Mouse (Mus musculus) MEL (cell line): ENCODE measurements around the gene Hsd17b12. TPM values are rescaled to one million over a fixed set of nuclear protein-coding genes. Genes with fewer than 3 reads are reported as not detected.
A peak's percentile ranks its signal among the peaks of the same experiment; 100 is the strongest.

Source experiments
- DNase-seq: peaks from one replicate; pipeline ENCODE4 v3.0.0; 2011; ENCODE audit warnings: low read depth, low spot score
- H3K27ac ChIP-seq: 2 replicates; pipeline ENCODE4 v1.5.1; 2012; ENCODE audit warnings: low read depth, mild to moderate bottlenecking, control low read depth, low read length, moderate library complexity; ENCODE audit not compliant: control insufficient read depth
- H3K27me3 ChIP-seq, 2 experiments: fragments of 150-350 bp in 1 of 2; sonication (generic) in 1 of 2; 2 replicates each; pipeline ENCODE4 v1.6.1; 2012; ENCODE audit warnings: low read length in 2 of 2, mild to moderate bottlenecking in 2 of 2, improper control_type of control experiment in 1 of 2, moderate library complexity in 1 of 2; ENCODE audit not compliant: insufficient read depth in 2 of 2, control insufficient read depth in 1 of 2
- H3K36me3 ChIP-seq, 2 experiments: 2 replicates each; pipeline ENCODE4 v1.6.1; 2012 to 2014; ENCODE audit warnings: low read length in 2 of 2, improper control_type of control experiment in 1 of 2, inconsistent platforms in 1 of 2, mild to moderate bottlenecking in 1 of 2; ENCODE audit not compliant: insufficient read depth in 2 of 2, control insufficient read depth in 1 of 2
- H3K4me1 ChIP-seq, 2 experiments: fragments of 150-350 bp in 1 of 2; sonication (generic) in 1 of 2; 2 replicates each; pipeline ENCODE4 v1.6.1; 2012; ENCODE audit warnings: low read length in 2 of 2, improper control_type of control experiment in 1 of 2, mild to moderate bottlenecking in 1 of 2; ENCODE audit not compliant: insufficient read depth in 2 of 2, control insufficient read depth in 1 of 2
- H3K4me3 ChIP-seq, 2 experiments: fragments of 150-350 bp in 1 of 2; sonication (generic) in 1 of 2; 2 replicates each; pipeline ENCODE4 v1.5.1; 2012; ENCODE audit warnings: low read depth in 2 of 2, low read length in 2 of 2, mild to moderate bottlenecking in 2 of 2, moderate library complexity in 2 of 2, control low read depth in 1 of 2, improper control_type of control experiment in 1 of 2; ENCODE audit not compliant: control insufficient read depth in 1 of 2, insufficient read depth in 1 of 2
- H3K79me2 ChIP-seq: 2 replicates; pipeline ENCODE4 v1.6.1; 2012; ENCODE audit warnings: mild to moderate bottlenecking, low read length, moderate library complexity; ENCODE audit not compliant: control insufficient read depth, poor library complexity, insufficient read depth
- H3K9ac ChIP-seq: 2 replicates; pipeline ENCODE4 v1.6.1; 2012; ENCODE audit warnings: low read depth, mild to moderate bottlenecking, control low read depth, low read length, moderate library complexity; ENCODE audit not compliant: control insufficient read depth, poor library complexity, severe bottlenecking
- H3K9me3 ChIP-seq: fragments of 150-350 bp; sonication (generic); replicated peaks from 2 replicates; pipeline ENCODE4 v1.6.1; 2012; ENCODE audit warnings: mild to moderate bottlenecking, low read length, improper control_type of control experiment, moderate library complexity; ENCODE audit not compliant: insufficient read depth
- CHD1 ChIP-seq: IDR thresholded peaks from 2 replicates; pipeline ENCODE4 v1.6.1; 2012; ENCODE audit warnings: low read depth, mild to moderate bottlenecking, inconsistent platforms, low read length, improper control_type of control experiment
- ETS1 ChIP-seq: IDR thresholded peaks from 2 replicates; pipeline ENCODE4 v1.6.1; 2012; ENCODE audit warnings: low read depth, mild to moderate bottlenecking, inconsistent platforms, low read length, improper control_type of control experiment, moderate library complexity
- GABPA ChIP-seq: IDR thresholded peaks from 2 replicates; pipeline ENCODE4 v1.6.1; 2012; ENCODE audit warnings: low read depth, mild to moderate bottlenecking, inconsistent platforms, low read length, improper control_type of control experiment, moderate library complexity
- GATA1 ChIP-seq: IDR thresholded peaks from 2 replicates; pipeline ENCODE4 v1.6.1; 2011; ENCODE audit warnings: low read depth, low read length, improper control_type of control experiment
- MAZ ChIP-seq: IDR thresholded peaks from 2 replicates; pipeline ENCODE4 v1.6.1; 2012; ENCODE audit warnings: low read depth, mild to moderate bottlenecking, inconsistent platforms, low read length, improper control_type of control experiment
- MEF2A ChIP-seq: IDR thresholded peaks from 2 replicates; pipeline ENCODE4 v1.6.1; 2014; ENCODE audit warnings: low read depth, mild to moderate bottlenecking, inconsistent platforms, low read length, improper control_type of control experiment; ENCODE audit not compliant: poor library complexity, insufficient replicate concordance, severe bottlenecking; ENCODE audit errors: extremely low read depth
- MYB ChIP-seq: IDR thresholded peaks from 2 replicates; pipeline ENCODE4 v1.6.1; 2011; ENCODE audit warnings: mild to moderate bottlenecking, low read depth, low read length, improper control_type of control experiment
- MYC ChIP-seq: IDR thresholded peaks from 2 replicates; pipeline ENCODE4 v1.6.1; 2011; ENCODE audit warnings: low read depth, mild to moderate bottlenecking, low read length, improper control_type of control experiment, moderate library complexity
- NRF1 ChIP-seq: IDR thresholded peaks from 2 replicates; pipeline ENCODE4 v1.6.1; 2014; ENCODE audit warnings: low read depth, mild to moderate bottlenecking, inconsistent platforms, low read length, improper control_type of control experiment, moderate library complexity; ENCODE audit not compliant: poor library complexity, insufficient read depth, severe bottlenecking
- POLR2A ChIP-seq, 2 experiments: IDR thresholded peaks; 2 replicates each; pipeline ENCODE4 v1.6.1; 2011 to 2012; ENCODE audit warnings: low read length in 2 of 2, mild to moderate bottlenecking in 2 of 2, control low read depth in 1 of 2, improper control_type of control experiment in 1 of 2, low read depth in 1 of 2, moderate library complexity in 1 of 2; ENCODE audit not compliant: control insufficient read depth in 1 of 2, insufficient read depth in 1 of 2, poor library complexity in 1 of 2
- POLR2AphosphoS2 ChIP-seq: IDR thresholded peaks from 2 replicates; pipeline ENCODE4 v1.6.1; 2011; ENCODE audit warnings: low read length, improper control_type of control experiment
- RCOR1 ChIP-seq: IDR thresholded peaks from 2 replicates; pipeline ENCODE4 v1.6.1; 2012; ENCODE audit warnings: low read depth, mild to moderate bottlenecking, inconsistent platforms, low read length, improper control_type of control experiment
- ZKSCAN1 ChIP-seq: IDR thresholded peaks from 2 replicates; pipeline ENCODE4 v1.6.1; 2012; ENCODE audit warnings: low read depth, mild to moderate bottlenecking, inconsistent platforms, low read length, improper control_type of control experiment, moderate library complexity
- polyA plus RNA-seq, 2 experiments: library from polyadenylated mRNA; stranded (reverse) in 1 of 2; unstranded in 1 of 2; fragments of >175 nt in 1 of 2; fragments of >200 nt in 1 of 2; gene quantifications; 2 replicates each; pipeline versions ENCODE4 v1.2.1 to v1.2.4; 2012; ENCODE audit warnings: low replicate concordance in 2 of 2, low read depth in 1 of 2; ENCODE audit not compliant: insufficient read length in 2 of 2, insufficient read depth in 1 of 2, missing spikeins in 1 of 2
- total RNA-seq: library from RNA; depleted of rRNA; stranded (reverse); fragments of 300-350 nt; gene quantifications from 2 replicates; pipeline ENCODE4 v1.2.3, GENCODE M21; 2012

Gene Hsd17b12
- total and polyA plus RNA-seq, 3 experiments, result 83.5 to 148 (median 94.6) TPM

DNA sequence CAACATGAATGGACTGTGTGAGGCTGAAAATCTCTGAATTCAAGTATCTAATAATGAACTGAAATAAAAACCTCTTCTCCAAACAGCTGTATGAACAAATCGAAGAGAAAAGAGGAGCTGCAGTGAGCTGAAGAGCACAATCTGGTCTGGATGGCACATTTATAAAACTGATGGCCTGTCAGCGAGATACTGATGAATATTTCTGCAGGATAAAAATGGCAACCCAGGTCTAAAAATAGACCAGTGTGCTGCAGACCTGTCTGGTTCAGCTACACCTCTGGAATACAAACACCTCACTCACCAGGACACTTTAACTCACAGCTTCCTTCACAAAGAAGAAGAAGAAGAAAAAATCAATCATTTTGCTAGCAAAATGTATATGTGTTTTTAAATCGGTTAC is 29.3 kb downstream of the Hsd17b12 start:
- no peaks in the 10 kb centered on the region for H3K9me3 ChIP-seq
- no peaks in the 10 kb centered on the region for H3K4me1 ChIP-seq

DNA sequence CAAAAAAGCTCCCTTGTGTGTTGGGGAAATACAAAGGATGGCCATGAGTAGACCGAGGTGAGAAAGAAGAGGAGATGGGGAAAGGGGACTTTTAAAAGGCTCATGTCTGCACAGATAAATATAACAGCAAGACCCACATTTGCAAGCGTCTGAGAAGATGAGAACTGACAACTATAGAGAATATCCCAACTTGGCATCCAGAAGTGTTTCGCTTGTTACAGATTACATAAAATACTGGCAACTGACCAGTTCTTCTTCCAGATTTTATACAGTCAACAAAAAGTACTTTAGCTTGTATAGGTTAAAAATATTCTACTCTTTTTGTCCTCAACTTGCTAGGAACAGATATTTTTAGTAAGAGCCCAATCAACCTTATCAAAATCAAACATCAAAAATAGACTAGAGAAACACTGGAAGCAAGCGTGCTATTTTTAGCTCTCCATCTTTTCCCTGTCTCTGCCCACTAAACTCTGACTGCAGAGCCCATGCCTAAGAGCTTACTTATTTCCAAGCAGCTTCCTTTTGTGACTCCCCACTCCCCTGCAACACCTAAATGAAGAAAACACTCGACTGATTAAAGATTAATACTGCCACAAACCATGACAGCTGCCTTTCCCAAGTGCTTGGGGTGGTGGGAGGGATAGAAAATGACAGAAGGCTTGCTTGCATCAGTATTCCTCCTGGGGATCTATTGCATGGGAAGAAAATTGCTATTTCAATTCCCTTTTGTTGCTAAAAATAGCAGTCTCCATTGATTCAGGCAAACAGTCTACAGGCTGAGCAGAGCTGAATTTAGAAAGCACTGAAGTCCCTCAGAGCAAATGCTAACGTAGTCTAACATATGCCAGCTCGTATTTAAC is 35.4 kb downstream of the Hsd17b12 start:
- Histone ChIP-seq H3K9ac (no peak overlapping the region), H3K4me1 (peaks cover 0 to 6% of the 10 kb centered on the region in 2 experiments; a peak in 3 of 4 replicates), H3K79me2 (peaks cover 34% of the 10 kb centered on the region), H3K27ac (no peak overlapping the region), H3K9me3 (no peaks in the 10 kb centered on the region), H3K4me3 (no peak overlapping the region), H3K36me3 (peaks cover 0 to 6% of the 10 kb centered on the region in 2 experiments; a peak in 3 of 4 replicates), H3K27me3 (no peaks in the 10 kb centered on the region)
- DNase-seq, result no peak
- TF ChIP-seq MYB (no peak), MEF2A (peak; percentile 28; the same call in 1 of the 2 replicates)

More for the DNA sequence above, 29.3 kb downstream of the Hsd17b12 start:
- TF ChIP-seq GATA1 (no peak), POLR2AphosphoS2 (no peak), CHD1 (no peak), RCOR1 (no peak), MAZ (no peak), NRF1 (no peak), ETS1 (no peak), ZKSCAN1 (no peak), MYC (no peak), GABPA (no peak)
- H3K4me3 ChIP-seq, result no peak overlapping the region
- H3K79me2 ChIP-seq, result peaks cover 50% of the 10 kb centered on the region
- no peak overlapping the region for H3K27ac ChIP-seq
- H3K9ac ChIP-seq, result no peak overlapping the region
- H3K36me3 ChIP-seq, result no peaks in the 10 kb centered on the region
- no peaks in the 10 kb centered on the region for H3K27me3 ChIP-seq
- DNase-seq, result no peak

GRCm38 (mm10) chr2:94103758-94104157 is 54.0 kb downstream of the Hsd17b12 start:
- no peaks in the 10 kb centered on the region for H3K9me3 ChIP-seq
- H3K27ac ChIP-seq, result no peak overlapping the region
- no peak for TF ChIP-seq POLR2A (IDR thresholded peaks at IDR 0.05; ENCODE audit: control insufficient read depth in 1 of 2, insufficient read depth in 1 of 2, low read depth in 1 of 2, low read length in 2 of 2, poor library complexity in 1 of 2)
- H3K27me3 ChIP-seq, result no peaks in the 10 kb centered on the region
- DNase-seq, result no peak
- peaks cover 0 to 4% of the 10 kb centered on the region in 2 experiments; a peak in 2 of 4 replicates for H3K36me3 ChIP-seq
- no peaks in the 10 kb centered on the region; the same call in 1 of the 2 replicates for H3K79me2 ChIP-seq
- no peak overlapping the region for H3K9ac ChIP-seq
- no peaks in the 10 kb centered on the region for H3K4me1 ChIP-seq
- H3K4me3 ChIP-seq, result no peak overlapping the region
